Mouse (Mus musculus) hindbrain, embryonic 10.5 days (tissue): ENCODE data around the gene Tmeff1. TPM values are rescaled to one million over a fixed set of nuclear protein-coding genes. Genes with fewer than 3 reads are reported as not detected.

ENCODE experiments used
- DNase-seq: peaks from one replicate; pipeline ENCODE4 v3.0.0-alpha.2; 2017; ENCODE audit warnings: low spot score
- H3K27ac ChIP-seq: fragments of 300-500 bp; sonication (generic); 2 replicates; pipeline ENCODE4 v1.5.1; 2016; ENCODE audit warnings: mild to moderate bottlenecking, moderate library complexity
- H3K27me3 ChIP-seq: fragments of 300-500 bp; sonication (generic); 2 replicates; pipeline ENCODE4 v1.6.1; 2016; ENCODE audit warnings: mild to moderate bottlenecking; ENCODE audit not compliant: poor library complexity, insufficient read depth, severe bottlenecking
- H3K36me3 ChIP-seq: fragments of 300-500 bp; sonication (generic); 2 replicates; pipeline ENCODE4 v1.6.1; 2016; ENCODE audit warnings: mild to moderate bottlenecking, moderate library complexity
- H3K4me1 ChIP-seq: fragments of 300-500 bp; sonication (generic); replicated peaks from 2 replicates; pipeline ENCODE4 v1.6.1; 2016; ENCODE audit warnings: mild to moderate bottlenecking
- H3K4me3 ChIP-seq: fragments of 300-500 bp; sonication (generic); 2 replicates; pipeline ENCODE4 v1.5.1; 2016; ENCODE audit warnings: mild to moderate bottlenecking, moderate library complexity
- H3K9me3 ChIP-seq: fragments of 300-500 bp; sonication (generic); 2 replicates; pipeline ENCODE4 v1.6.1; 2016; ENCODE audit warnings: mild to moderate bottlenecking, moderate library complexity
- WGBS: fragments of 180-500 bp; shearing (Covaris S2); methylation state at CpG from one replicate; pipeline ENCODE4 v1.1.7; 2016; 5-methylcytosine and 5-hydroxymethylcytosine counted together
- polyA plus RNA-seq: library from polyadenylated mRNA; unstranded; fragments of >200 nt; fragmentation: Nextera tagmentation; extraction: Ambion mirVana; gene quantifications from 2 replicates; pipeline ENCODE4 v1.2.1, GENCODE M21; 2016

Tmeff1 gene
- polyA plus RNA-seq, 1 experiment from 2014 or later: 175 TPM

GRCm38 (mm10) chr4:48636831-48637230 is 51.9 kb downstream of the Tmeff1 start:
- no peak overlapping the region for H3K27ac ChIP-seq
- H3K36me3 ChIP-seq: peaks cover 92% of the 10 kb centered on the region

GRCm38 (mm10) chr4:48638132-48638531 is 53.2 kb downstream of the Tmeff1 start:
- Histone ChIP-seq H3K4me1 (peaks cover 6% of the 10 kb centered on the region), H3K27me3 (no peaks in the 10 kb centered on the region), H3K4me3 (no peak overlapping the region), H3K27ac (no peak overlapping the region), H3K9me3 (no peaks in the 10 kb centered on the region), H3K36me3 (peaks cover 96% of the 10 kb centered on the region)
- WGBS: 79% methylated on average over 10 of the region's 10 CpGs
- no peak for DNase-seq

More at GRCm38 (mm10) chr4:48636831-48637230, 51.9 kb downstream of the Tmeff1 start:
- 97% methylated on average over 13 of the region's 13 CpGs for WGBS
- no peak for DNase-seq
- no peak overlapping the region for H3K4me3 ChIP-seq
- no peaks in the 10 kb centered on the region for H3K27me3 ChIP-seq
- H3K4me1 ChIP-seq: peaks cover 14% of the 10 kb centered on the region
- no peaks in the 10 kb centered on the region for H3K9me3 ChIP-seq

- H3K9me3 ChIP-seq: no peaks in the 10 kb centered on the region
- WGBS: 96% methylated on average over 17 of the region's 17 CpGs
- peaks cover 98% of the 10 kb centered on the region for H3K36me3 ChIP-seq
- H3K27me3 ChIP-seq: no peaks in the 10 kb centered on the region
- no peak overlapping the region for H3K27ac ChIP-seq
- no peak overlapping the region for H3K4me3 ChIP-seq
- H3K4me1 ChIP-seq: no peaks in the 10 kb centered on the region
- DNase-seq: no peak
Observed at GRCm38 (mm10) chr4:48639503-48639902, 54.5 kb downstream of the Tmeff1 start.

GRCm38 (mm10) chr4:48643801-48644200 is 58.8 kb downstream of the Tmeff1 start:
- Histone ChIP-seq H3K4me1 (no peaks in the 10 kb centered on the region), H3K9me3 (no peaks in the 10 kb centered on the region), H3K4me3 (no peak overlapping the region), H3K27me3 (no peaks in the 10 kb centered on the region), H3K27ac (no peak overlapping the region), H3K36me3 (peaks cover 98% of the 10 kb centered on the region)
- WGBS: 87% methylated on average over 6 of the region's 6 CpGs
- DNase-seq: no peak

GRCm38 (mm10) chr4:48646143-48646542 is 61.2 kb downstream of the Tmeff1 start:
- Histone ChIP-seq H3K36me3 (peaks cover 97% of the 10 kb centered on the region), H3K27me3 (no peaks in the 10 kb centered on the region), H3K4me1 (no peaks in the 10 kb centered on the region), H3K27ac (no peak overlapping the region), H3K4me3 (no peak overlapping the region), H3K9me3 (no peaks in the 10 kb centered on the region)
- 92% methylated on average over 5 of the region's 5 CpGs for WGBS
- no peak for DNase-seq

GRCm38 (mm10) chr4:48650617-48651360 is 65.8 kb downstream of the Tmeff1 start:
- Histone ChIP-seq H3K9me3 (no peaks in the 10 kb centered on the region), H3K4me3 (no peak overlapping the region), H3K27ac (no peak overlapping the region), H3K4me1 (no peaks in the 10 kb centered on the region), H3K36me3 (peaks cover 97% of the 10 kb centered on the region), H3K27me3 (no peaks in the 10 kb centered on the region)
- DNase-seq: no peak
- whole genome bisulfite sequencing: 93% methylated on average over 10 of the region's 10 CpGs

- Histone ChIP-seq H3K27me3 (no peaks in the 10 kb centered on the region), H3K9me3 (no peaks in the 10 kb centered on the region), H3K36me3 (peaks cover 97% of the 10 kb centered on the region), H3K4me3 (no peak overlapping the region), H3K27ac (no peak overlapping the region), H3K4me1 (no peaks in the 10 kb centered on the region)
- DNase-seq: no peak
- WGBS: 82% methylated on average over 4 of the region's 4 CpGs
Observed at GRCm38 (mm10) chr4:48654118-48654517, 69.1 kb downstream of the Tmeff1 start.

GRCm38 (mm10) chr4:48656530-48656929 is 71.6 kb downstream of the Tmeff1 start:
- 93% methylated on average over 8 of the region's 8 CpGs for WGBS

GRCm38 (mm10) chr4:48660144-48660543 is 75.2 kb downstream of the Tmeff1 start:
- Histone ChIP-seq H3K9me3 (no peaks in the 10 kb centered on the region), H3K36me3 (peaks cover 95% of the 10 kb centered on the region), H3K27me3 (no peaks in the 10 kb centered on the region), H3K4me3 (no peak overlapping the region), H3K27ac (no peak overlapping the region), H3K4me1 (no peaks in the 10 kb centered on the region)
- WGBS: 89% methylated on average over 4 of the region's 4 CpGs
- no peak for DNase-seq

More at GRCm38 (mm10) chr4:48656530-48656929, 71.6 kb downstream of the Tmeff1 start:
- peaks cover 99% of the 10 kb centered on the region for H3K36me3 ChIP-seq
- no peaks in the 10 kb centered on the region for H3K9me3 ChIP-seq
- no peak overlapping the region for H3K27ac ChIP-seq
- no peaks in the 10 kb centered on the region for H3K4me1 ChIP-seq
- H3K4me3 ChIP-seq: no peak overlapping the region
- H3K27me3 ChIP-seq: no peaks in the 10 kb centered on the region
- no peak for DNase-seq

GRCm38 (mm10) chr4:48660619-48661575 is 75.9 kb downstream of the Tmeff1 start:
- Histone ChIP-seq H3K4me1 (no peaks in the 10 kb centered on the region), H3K4me3 (no peak overlapping the region), H3K36me3 (peaks cover 94% of the 10 kb centered on the region), H3K27ac (no peak overlapping the region), H3K9me3 (no peaks in the 10 kb centered on the region), H3K27me3 (no peaks in the 10 kb centered on the region)
- DNase-seq: no peak
- 93% methylated on average over 7 of the region's 7 CpGs for WGBS

GRCm38 (mm10) chr4:48663271-48663670 is 78.3 kb downstream of the Tmeff1 start, which contains the start of gene Cavin4:
Gene Cavin4, plus strand, starts transcription at chr4:48663514.
- Histone ChIP-seq H3K36me3 (peaks cover 88% of the 10 kb centered on the region), H3K9me3 (no peaks in the 10 kb centered on the region), H3K4me3 (no peak within 1 kb of the TSS), H3K4me1 (no peaks in the 10 kb centered on the region), H3K27me3 (no peaks in the 10 kb centered on the region), H3K27ac (no peak within 1 kb of the TSS)
- WGBS: 90% methylated on average over 10 of the region's 10 CpGs
- no peak for DNase-seq

- Histone ChIP-seq H3K4me3 (no peak overlapping the region), H3K4me1 (no peaks in the 10 kb centered on the region), H3K36me3 (peaks cover 87% of the 10 kb centered on the region), H3K27me3 (no peaks in the 10 kb centered on the region), H3K27ac (no peak overlapping the region), H3K9me3 (no peaks in the 10 kb centered on the region)
- no peak for DNase-seq
- WGBS: 91% methylated on average over 6 of the region's 6 CpGs
Observed at GRCm38 (mm10) chr4:48664021-48664420, 79.0 kb downstream of the Tmeff1 start.

- no peak for DNase-seq
- Histone ChIP-seq H3K36me3 (peaks cover 87% of the 10 kb centered on the region), H3K4me3 (no peak overlapping the region), H3K27me3 (no peaks in the 10 kb centered on the region), H3K9me3 (no peaks in the 10 kb centered on the region), H3K4me1 (no peaks in the 10 kb centered on the region), H3K27ac (no peak overlapping the region)
- WGBS: 91% methylated on average over 6 of the region's 6 CpGs
Observed at GRCm38 (mm10) chr4:48667279-48667678, 82.3 kb downstream of the Tmeff1 start.
